Comparison of ENCODE assay signal across 23 mouse cellular contexts in the genomic region with DNA sequence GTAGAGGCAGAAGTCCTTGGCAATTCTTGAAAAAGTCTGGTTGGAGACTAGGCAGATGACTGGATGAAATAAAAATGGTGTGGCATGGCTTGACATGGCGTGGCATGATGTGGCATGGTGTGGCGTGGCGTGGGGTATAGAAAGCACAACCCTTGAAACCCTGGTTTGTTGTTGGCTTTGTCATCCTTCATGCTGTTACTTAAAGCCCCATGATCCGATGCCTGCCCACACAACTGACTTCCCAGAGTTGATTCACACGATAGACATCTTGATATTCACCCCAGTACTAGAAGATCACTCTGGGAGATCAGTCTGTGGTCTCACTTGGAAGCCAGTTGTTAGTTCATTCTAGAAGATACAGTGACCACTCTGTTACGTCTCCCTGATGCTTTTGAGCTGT. TPM values are rescaled to one million over a fixed set of nuclear protein-coding genes. Genes with fewer than 3 reads are reported as not detected.
DNase-seq lines count a peak whose midpoint lies in the region; ATAC-seq and TF ChIP-seq lines count a peak whose summit lies in the region.
"Had no signal": no experiment of that assay in that cellular context is flagged by ENCODE, and none has a peak within 500 bp of the region (broad histone marks: within the 10 kb centered on the region; RNA-seq: fewer than 3 reads in every experiment).

No protein-coding gene starts in this region.

- peak overlapping the region; percentile 73 for H3K4me3 ChIP-seq in megakaryocyte, embryonic 14.5 days (replicated peaks)
- no peak overlapping the region for H3K4me3 ChIP-seq in MEL (ENCODE audit: control insufficient read depth in 1 of 2, insufficient read depth in 1 of 2, low read depth in 2 of 2, low read length in 2 of 2)
- no peak overlapping the region for H3K4me3 ChIP-seq in intestine, embryonic 16.5 days (ENCODE audit: low read length)
- H3K4me3 ChIP-seq: embryonic facial prominence, embryonic 12.5 days; forebrain, embryonic 13.5 days; heart, embryonic 12.5 days; hindbrain, embryonic 12.5 days had no signal

- H3K4me2 ChIP-seq in intestine, embryonic 16.5 days (ENCODE audit: low read depth, low read length): no peak overlapping the region
- H3K4me2 ChIP-seq: embryonic facial prominence, embryonic 12.5 days; forebrain, embryonic 13.5 days; heart, embryonic 12.5 days; hindbrain, embryonic 12.5 days had no signal

- no peak for TF ChIP-seq RAD21 in MEL (IDR thresholded peaks at IDR 0.05; ENCODE audit: low read depth, low read length)

- no peak for TF ChIP-seq CTCF in MEL (IDR thresholded peaks at IDR 0.05 in 2 of 3, conservative IDR thresholded peaks at IDR 0.05 in 1 of 3; ENCODE audit: control insufficient read depth in 1 of 3, insufficient read depth in 1 of 3, low read depth in 2 of 3, low read length in 3 of 3, poor library complexity in 1 of 3, severe bottlenecking in 1 of 3)

- peak overlapping the region; percentile 78; the same call in 1 of the 2 replicates for H3K27ac ChIP-seq in MEL (ENCODE audit: control insufficient read depth, low read depth, low read length)
- H3K27ac ChIP-seq in intestine, embryonic 16.5 days (ENCODE audit: low read length): peak overlapping the region; percentile 79
- H3K27ac ChIP-seq: embryonic facial prominence, embryonic 12.5 days; forebrain, embryonic 13.5 days; hindbrain, embryonic 12.5 days had no signal

- no peak for DNase-seq in MEL (ENCODE audit: low read depth, low spot score)
- no peak for DNase-seq in kidney, postnatal 36 days
- DNase-seq in retina, embryonic 14.5 days (ENCODE audit: low spot score): no peak
- DNase-seq: adrenal gland, adult 8-10 months; cerebellum, adult 11 months; cerebellum, adult 9-10 months; cerebellum, postnatal 25 days; forebrain, postnatal 0 days; gastrocnemius, postnatal 25 days; heart, postnatal 4 days had no signal

- H3K4me1 ChIP-seq in megakaryocyte, embryonic 14.5 days: peaks cover 93% of the 10 kb centered on the region
- H3K4me1 ChIP-seq in MEL (ENCODE audit: control insufficient read depth in 1 of 2, insufficient read depth in 2 of 2, low read length in 2 of 2): peaks cover 34 to 61% of the 10 kb centered on the region in 2 experiments
- H3K4me1 ChIP-seq in intestine, embryonic 16.5 days (ENCODE audit: control insufficient read depth, insufficient read depth, low read length): peaks cover 30% of the 10 kb centered on the region
- H3K4me1 ChIP-seq: embryonic facial prominence, embryonic 12.5 days; hindbrain, embryonic 12.5 days had no signal

- H3K9me3 ChIP-seq in megakaryocyte, embryonic 14.5 days: no peaks in the 10 kb centered on the region
- H3K9me3 ChIP-seq in MEL (replicated peaks; ENCODE audit: insufficient read depth, low read length): no peaks in the 10 kb centered on the region
- H3K9me3 ChIP-seq in intestine, embryonic 16.5 days (ENCODE audit: control insufficient read depth, low read length): no peaks in the 10 kb centered on the region
- H3K9me3 ChIP-seq: embryonic facial prominence, embryonic 12.5 days; forebrain, embryonic 13.5 days; heart, embryonic 12.5 days; hindbrain, embryonic 12.5 days had no signal

- WGBS in intestine, embryonic 16.5 days: 90% methylated on average over 6 of the region's 6 CpGs

- no peaks in the 10 kb centered on the region for H3K27me3 ChIP-seq in megakaryocyte, embryonic 14.5 days (replicated peaks)
- H3K27me3 ChIP-seq in MEL (ENCODE audit: control insufficient read depth in 1 of 2, insufficient read depth in 2 of 2, low read length in 2 of 2): no peaks in the 10 kb centered on the region
- H3K27me3 ChIP-seq in intestine, embryonic 16.5 days (replicated peaks; ENCODE audit: control insufficient read depth, insufficient read depth, low read length): no peaks in the 10 kb centered on the region
- H3K27me3 ChIP-seq: embryonic facial prominence, embryonic 12.5 days; forebrain, embryonic 13.5 days; heart, embryonic 12.5 days; hindbrain, embryonic 12.5 days had no signal

- ATAC-seq in megakaryocyte, adult 5-6 weeks (ENCODE audit: poor library complexity, severe bottlenecking): no peak
- ATAC-seq in intestine, embryonic 16.5 days: no peak
- no peak for ATAC-seq in megakaryocyte-erythroid progenitor cell, adult 5-6 weeks (replicated peaks; ENCODE audit: low FRiP score, low TSS enrichment, poor library complexity, severe bottlenecking)
- ATAC-seq: forebrain, embryonic 13.5 days; forebrain, postnatal 0 days; hindbrain, embryonic 16.5 days; inflammation-experienced regulatory T-cells, adult 6 months had no signal

- H3K36me3 ChIP-seq in megakaryocyte, embryonic 14.5 days (replicated peaks; ENCODE audit: low read length): peaks cover 69% of the 10 kb centered on the region
- H3K36me3 ChIP-seq in MEL (ENCODE audit: control insufficient read depth in 1 of 2, insufficient read depth in 2 of 2, low read length in 2 of 2): peaks cover 0 to 58% of the 10 kb centered on the region in 2 experiments; a peak in 2 of 4 replicates
- no peaks in the 10 kb centered on the region for H3K36me3 ChIP-seq in intestine, embryonic 16.5 days (ENCODE audit: control insufficient read depth, insufficient read depth, low read length)
- H3K36me3 ChIP-seq: embryonic facial prominence, embryonic 12.5 days; heart, embryonic 12.5 days; hindbrain, embryonic 12.5 days had no signal

- no peak for TF ChIP-seq EP300 in MEL (IDR thresholded peaks at IDR 0.05; ENCODE audit: low read depth in 1 of 2, low read length in 2 of 2)

- no peaks in the 10 kb centered on the region for H3K79me2 ChIP-seq in MEL (ENCODE audit: control insufficient read depth, insufficient read depth, low read length, poor library complexity)

- no peak overlapping the region for H3K9ac ChIP-seq in MEL (ENCODE audit: control insufficient read depth, low read depth, low read length, poor library complexity, severe bottlenecking)
- H3K9ac ChIP-seq in intestine, embryonic 16.5 days (ENCODE audit: low read depth, low read length): no peak overlapping the region
- H3K9ac ChIP-seq: embryonic facial prominence, embryonic 12.5 days; forebrain, embryonic 13.5 days; forebrain, postnatal 0 days; heart, embryonic 12.5 days; hindbrain, embryonic 12.5 days had no signal

- TF ChIP-seq POLR2A in MEL (IDR thresholded peaks at IDR 0.05; ENCODE audit: control insufficient read depth in 1 of 2, insufficient read depth in 1 of 2, low read depth in 1 of 2, low read length in 2 of 2, poor library complexity in 1 of 2): no peak; a peak in 1 of 4 replicates

TF ChIP-seq in MEL, 35 proteins besides CTCF, POLR2A, EP300 and RAD21:
- no peak for TF ChIP-seq MAX (IDR thresholded peaks at IDR 0.05; ENCODE audit: low read length)
- TF ChIP-seq HCFC1 (IDR thresholded peaks at IDR 0.05; ENCODE audit: low read depth, low read length): no peak
- TF ChIP-seq CHD1 (IDR thresholded peaks at IDR 0.05; ENCODE audit: low read depth, low read length): 0 out of 2 replicates have a peak, but pooled peaks have one; percentile 16
- no peak for TF ChIP-seq ZC3H11A (IDR thresholded peaks at IDR 0.05; ENCODE audit: low read depth, low read length)
- TF ChIP-seq MAZ (IDR thresholded peaks at IDR 0.05; ENCODE audit: low read depth, low read length): 0 out of 2 replicates have a peak, but pooled peaks have one; percentile 17
- peak; percentile 94 for TF ChIP-seq ZMIZ1 (IDR thresholded peaks at IDR 0.05; ENCODE audit: low read depth, low read length)
- no peak for TF ChIP-seq MEF2A (IDR thresholded peaks at IDR 0.05; ENCODE audit: extremely low read depth, insufficient replicate concordance, low read depth, low read length, poor library complexity, severe bottlenecking)
- TF ChIP-seq NELFE (IDR thresholded peaks at IDR 0.05; ENCODE audit: low read depth, low read length): peak; percentile 46

RNA-seq across cellular contexts. Expression of a gene that starts 16.2 kb away (rescaled TPM):
- polyA plus RNA-seq in megakaryocyte, embryonic 14.5 days (2012; ENCODE audit: insufficient read depth, low replicate concordance): 11.6 and 21.1 TPM in 2 replicates
- total RNA-seq in megakaryocyte, adult 5-6 weeks (2015): 1.2 and 2.1 TPM in 2 replicates
- total RNA-seq in megakaryocyte, adult 5-6 weeks (2017): 0.81 and 1.8 TPM in 2 replicates
- 59.5 and 60.4 TPM in 2 replicates for total RNA-seq in MEL (2012; rRNA removed)
- polyA plus RNA-seq in MEL (2012; ENCODE audit: insufficient read depth in 1 of 2, insufficient read length in 2 of 2, low read depth in 1 of 2, low replicate concordance in 2 of 2, missing spikeins in 1 of 2): 100 to 1,000 TPM in 1 of 2 experiments, not detected in 1; 129 TPM
- polyA plus RNA-seq in intestine, embryonic 16.5 days (2015; fragmentation: Nextera tagmentation; extraction: Ambion mirVana): 358 and 407 TPM in 2 replicates
- 55.5 and 80.6 TPM in 2 replicates for total RNA-seq in megakaryocyte-erythroid progenitor cell, adult 5-6 weeks (2014; fragmentation: Nextera tagmentation)
- 66.2 and 172 TPM in 2 replicates for total RNA-seq in megakaryocyte-erythroid progenitor cell, adult 5-6 weeks (2017)
- total RNA-seq: CH12.LX; forebrain, postnatal 0 days; gastrocnemius, adult 18-20 months; gastrocnemius, postnatal 25 days had no signal
- polyA plus RNA-seq: forebrain, embryonic 13.5 days; forebrain, postnatal 0 days; heart, postnatal 0 days; hindbrain, embryonic 16.5 days had no signal

RNA-seq across cellular contexts. Expression of a gene that starts 51.9 kb away (rescaled TPM):
- 6.9 and 13.0 TPM in 2 replicates for polyA plus RNA-seq in megakaryocyte, embryonic 14.5 days (2012; ENCODE audit: insufficient read depth, low replicate concordance)
- total RNA-seq in megakaryocyte, adult 5-6 weeks (2015): 11.8 and 15.2 TPM in 2 replicates
- total RNA-seq in megakaryocyte, adult 5-6 weeks (2017): 17.2 and 20.8 TPM in 2 replicates
- 0.16 and 0.27 TPM in 2 replicates for total RNA-seq in MEL (2012; rRNA removed)
- under 1 TPM in 1 of 2 experiments, not detected in 1; 0.58 TPM for polyA plus RNA-seq in MEL (2012; ENCODE audit: insufficient read depth in 1 of 2, insufficient read length in 2 of 2, low read depth in 1 of 2, low replicate concordance in 2 of 2, missing spikeins in 1 of 2)
- polyA plus RNA-seq in intestine, embryonic 16.5 days (2015; fragmentation: Nextera tagmentation; extraction: Ambion mirVana): 6.6 and 9.3 TPM in 2 replicates
- total RNA-seq in megakaryocyte-erythroid progenitor cell, adult 5-6 weeks (2014; fragmentation: Nextera tagmentation): not detected in 2 replicates
- total RNA-seq in megakaryocyte-erythroid progenitor cell, adult 5-6 weeks (2017): 0.47 and 0.53 TPM in 2 replicates

Comparison
In these comparisons a context has a peak if more than half of its experiments do, and no peak if none do; other contexts are left out.
1. RNA of a gene that starts 16.2 kb away (total RNA-seq): 55.5 to 172 TPM in megakaryocyte-erythroid progenitor cell, adult 5-6 weeks and 59.5 to 60.4 TPM in MEL; 0.81 to 2.1 TPM in megakaryocyte, adult 5-6 weeks; every median in the first group is over 10 times any median in the second.
2. RNA of a gene that starts 51.9 kb away (total RNA-seq): 11.8 to 20.8 TPM in megakaryocyte, adult 5-6 weeks; 0.47 to 0.53 TPM in megakaryocyte-erythroid progenitor cell, adult 5-6 weeks and 0.16 to 0.27 TPM in MEL; every median in the first group is over 4 times any median in the second.